Mouse (Mus musculus) myocyte (in vitro differentiated cells): ENCODE data around the gene Ipo11.

Experiments
- CEBPB ChIP-seq: IDR thresholded peaks from 2 replicates; pipeline ENCODE4 v1.6.1; 2011; ENCODE audit warnings: mild to moderate bottlenecking, moderate library complexity; ENCODE audit not compliant: poor library complexity, insufficient read depth, severe bottlenecking
- E2F4 ChIP-seq: IDR thresholded peaks from one replicate; pipeline ENCODE4 v1.6.1; 2011; ENCODE audit warnings: mild to moderate bottlenecking, control low read depth, moderate library complexity; ENCODE audit not compliant: insufficient read depth
- MAX ChIP-seq: IDR thresholded peaks from one replicate; pipeline ENCODE4 v1.6.1; 2011; ENCODE audit warnings: low read depth, mild to moderate bottlenecking, control low read depth
- MYOG ChIP-seq, 3 experiments: IDR thresholded peaks; one replicate each; pipeline ENCODE4 v1.6.1; 2011; ENCODE audit warnings: control low read depth in 2 of 3, low read depth in 2 of 3, mild to moderate bottlenecking in 2 of 3; ENCODE audit not compliant: insufficient read length in 2 of 3, control insufficient read depth in 1 of 3, insufficient read depth in 1 of 3
- POLR2A ChIP-seq: IDR thresholded peaks from one replicate; pipeline ENCODE4 v1.6.1; 2011; ENCODE audit warnings: low read depth, mild to moderate bottlenecking, control low read depth, moderate library complexity; ENCODE audit not compliant: insufficient read length
- POLR2AphosphoS2 ChIP-seq: IDR thresholded peaks from one replicate; pipeline ENCODE4 v1.6.1; 2011; ENCODE audit warnings: low read depth, control low read depth; ENCODE audit not compliant: insufficient read length
- SRF ChIP-seq: IDR thresholded peaks from one replicate; pipeline ENCODE4 v1.6.1; 2011; ENCODE audit warnings: low read depth; ENCODE audit not compliant: control insufficient read depth, insufficient read length
- TCF3 ChIP-seq: IDR thresholded peaks from one replicate; pipeline ENCODE4 v1.6.1; 2011; ENCODE audit warnings: low read depth, control low read depth; ENCODE audit not compliant: insufficient read length
- USF1 ChIP-seq: IDR thresholded peaks from one replicate; pipeline ENCODE4 v1.6.1; 2011; ENCODE audit warnings: low read depth, mild to moderate bottlenecking, control low read depth, moderate library complexity

DNA sequence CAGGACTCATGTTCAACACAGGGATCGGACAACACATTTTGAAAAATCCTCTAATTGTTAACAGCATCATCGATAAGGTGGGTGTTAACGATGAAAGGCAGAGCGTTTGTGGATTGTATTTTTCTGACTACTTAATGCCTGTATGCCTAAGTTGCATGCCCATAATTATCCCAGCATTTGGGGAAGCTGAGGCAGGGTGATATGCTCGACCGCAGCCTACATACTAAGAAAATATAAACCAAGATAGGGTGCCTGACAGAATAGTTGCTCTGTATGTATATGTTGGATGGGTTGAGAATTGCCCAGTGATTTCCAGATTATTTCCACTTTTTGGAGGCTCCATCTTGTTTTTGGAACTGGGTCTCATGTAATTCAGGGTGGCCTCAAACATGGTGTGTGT is 10.8 kb upstream of the Ipo11 start:
- TF ChIP-seq TCF3 = no peak
- TF ChIP-seq E2F4 = no peak
- TF ChIP-seq MYOG (IDR thresholded peaks at IDR 0.05; ENCODE audit: control insufficient read depth in 1 of 3, insufficient read depth in 1 of 3, insufficient read length in 2 of 3, low read depth in 2 of 3) = no peak
- no peak for TF ChIP-seq SRF
- TF ChIP-seq POLR2A = no peak
- no peak for TF ChIP-seq MAX
- no peak for TF ChIP-seq CEBPB
- no peak for TF ChIP-seq USF1
- no peak for TF ChIP-seq POLR2AphosphoS2
